Mouse (Mus musculus): Measurements from ENCODE around the gene Prdx2. TPM values are rescaled to one million over a fixed set of nuclear protein-coding genes. Genes with fewer than 3 reads are reported as not detected.

The Prdx2 gene
- polyA plus RNA-seq, 1 experiment = 183 TPM

DNA sequence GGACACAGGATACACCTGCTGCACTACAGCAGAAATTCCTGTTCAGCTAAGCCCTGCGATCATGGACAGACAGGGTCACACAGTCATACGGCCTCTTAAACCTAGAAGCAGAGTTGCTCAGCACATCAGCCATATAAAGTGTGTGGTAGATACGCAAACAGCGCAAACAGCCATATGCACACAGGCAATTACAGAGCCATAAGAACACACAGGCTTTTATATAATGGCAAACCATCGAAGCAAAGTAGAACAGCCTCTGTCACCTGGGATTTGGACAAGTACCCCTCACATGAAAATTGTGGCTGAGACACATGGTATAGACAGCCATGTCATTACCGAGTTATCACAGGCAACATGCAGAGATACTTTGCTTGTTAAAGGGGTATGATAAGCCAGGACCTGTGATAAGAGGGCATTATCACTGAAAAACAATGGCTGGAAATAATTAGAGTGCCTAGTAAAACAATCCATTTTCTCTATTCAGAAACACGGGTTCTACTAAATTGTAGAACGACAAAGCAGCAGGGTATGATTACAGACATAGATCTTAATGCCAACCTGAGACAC, 17.1 kb downstream of the Prdx2 start:
- Histone ChIP-seq H3K4me3 (ENCODE audit: control insufficient read depth, insufficient read depth, low read length) (peak overlapping the region; percentile 58), H3K27ac (ENCODE audit: control insufficient read depth, insufficient read depth, low read length) (peak overlapping the region; percentile 33), H3K4me1 (replicated peaks; ENCODE audit: control insufficient read depth, insufficient read depth, low read length) (peaks cover 39% of the 10 kb centered on the region), H3K27me3 (ENCODE audit: control insufficient read depth, insufficient read depth, low read length) (no peaks in the 10 kb centered on the region), H3K36me3 (ENCODE audit: control insufficient read depth, insufficient read depth, low read length) (no peaks in the 10 kb centered on the region)
- DNase-seq = no peak
- TF ChIP-seq CTCF (IDR thresholded peaks at IDR 0.05; ENCODE audit: borderline replicate concordance, control insufficient read depth, extremely low read depth, insufficient read depth, low read length, poor library complexity) (no peak), POLR2A (IDR thresholded peaks at IDR 0.05; ENCODE audit: control insufficient read depth, extremely low read depth, insufficient read depth, low read length, poor library complexity) (no peak)
- 48% methylated on average over 8 of the region's 8 CpGs for WGBS

DNA sequence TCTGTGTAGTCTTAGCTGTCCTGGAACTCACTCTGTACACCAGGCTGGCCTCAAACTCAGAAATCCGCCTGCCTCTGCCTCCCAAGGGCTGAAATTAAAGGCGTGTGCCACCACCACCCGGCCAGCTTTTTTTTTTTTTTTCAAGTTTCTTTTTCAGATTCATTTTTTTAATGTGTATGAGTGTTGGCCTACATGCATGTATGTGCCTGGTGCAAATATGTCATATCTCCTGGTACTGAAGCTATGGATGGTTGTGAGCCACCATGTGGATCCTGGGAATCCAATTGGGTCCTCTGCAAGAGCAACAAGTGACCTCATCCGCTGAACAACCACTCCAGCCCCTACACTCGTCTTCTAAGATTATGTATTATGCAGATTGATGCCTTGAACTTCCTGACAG, 18.0 kb downstream of the Prdx2 start:
- WGBS = 94% methylated on average over 5 of the region's 5 CpGs
- H3K4me1 ChIP-seq (replicated peaks; ENCODE audit: control insufficient read depth, insufficient read depth, low read length) = peaks cover 31% of the 10 kb centered on the region
- no peak for TF ChIP-seq CTCF (IDR thresholded peaks at IDR 0.05; ENCODE audit: borderline replicate concordance, control insufficient read depth, extremely low read depth, insufficient read depth, low read length, poor library complexity)
- TF ChIP-seq POLR2A (IDR thresholded peaks at IDR 0.05; ENCODE audit: control insufficient read depth, extremely low read depth, insufficient read depth, low read length, poor library complexity) = no peak
- no peak for DNase-seq
- no peaks in the 10 kb centered on the region for H3K36me3 ChIP-seq (ENCODE audit: control insufficient read depth, insufficient read depth, low read length)
- no peaks in the 10 kb centered on the region for H3K27me3 ChIP-seq (ENCODE audit: control insufficient read depth, insufficient read depth, low read length)
- no peak overlapping the region for H3K27ac ChIP-seq (ENCODE audit: control insufficient read depth, insufficient read depth, low read length)
- H3K4me3 ChIP-seq (ENCODE audit: control insufficient read depth, insufficient read depth, low read length) = no peak overlapping the region

DNA sequence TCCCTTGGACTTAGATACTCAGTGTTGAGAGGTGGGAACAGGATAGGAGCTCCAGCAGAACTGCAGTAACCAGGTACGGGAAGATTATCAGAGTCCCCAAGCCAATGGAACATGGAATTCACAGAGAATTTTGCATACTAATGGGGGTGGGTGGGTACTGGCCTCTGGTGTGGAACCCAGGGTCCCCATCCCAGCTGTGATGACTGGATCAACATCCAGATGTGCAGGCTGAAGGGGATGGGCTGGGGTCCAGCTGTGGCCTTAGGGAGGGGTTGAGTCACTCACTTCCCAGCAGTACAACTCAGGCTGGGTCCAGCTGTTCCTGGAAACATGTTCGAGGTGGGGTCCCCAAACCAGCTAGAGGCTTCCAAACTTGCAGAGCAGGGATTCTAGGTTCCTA, 18.5 kb downstream of the Prdx2 start:
- TF ChIP-seq CTCF (IDR thresholded peaks at IDR 0.05; ENCODE audit: borderline replicate concordance, control insufficient read depth, extremely low read depth, insufficient read depth, low read length, poor library complexity) = no peak
- TF ChIP-seq POLR2A (IDR thresholded peaks at IDR 0.05; ENCODE audit: control insufficient read depth, extremely low read depth, insufficient read depth, low read length, poor library complexity) = no peak
- Histone ChIP-seq H3K36me3 (ENCODE audit: control insufficient read depth, insufficient read depth, low read length) (no peaks in the 10 kb centered on the region), H3K27ac (ENCODE audit: control insufficient read depth, insufficient read depth, low read length) (no peak overlapping the region), H3K4me3 (ENCODE audit: control insufficient read depth, insufficient read depth, low read length) (no peak overlapping the region), H3K27me3 (ENCODE audit: control insufficient read depth, insufficient read depth, low read length) (no peaks in the 10 kb centered on the region), H3K4me1 (replicated peaks; ENCODE audit: control insufficient read depth, insufficient read depth, low read length) (peaks cover 26% of the 10 kb centered on the region)
- WGBS = 96% methylated on average over 2 of the region's 2 CpGs
- DNase-seq = no peak

DNA sequence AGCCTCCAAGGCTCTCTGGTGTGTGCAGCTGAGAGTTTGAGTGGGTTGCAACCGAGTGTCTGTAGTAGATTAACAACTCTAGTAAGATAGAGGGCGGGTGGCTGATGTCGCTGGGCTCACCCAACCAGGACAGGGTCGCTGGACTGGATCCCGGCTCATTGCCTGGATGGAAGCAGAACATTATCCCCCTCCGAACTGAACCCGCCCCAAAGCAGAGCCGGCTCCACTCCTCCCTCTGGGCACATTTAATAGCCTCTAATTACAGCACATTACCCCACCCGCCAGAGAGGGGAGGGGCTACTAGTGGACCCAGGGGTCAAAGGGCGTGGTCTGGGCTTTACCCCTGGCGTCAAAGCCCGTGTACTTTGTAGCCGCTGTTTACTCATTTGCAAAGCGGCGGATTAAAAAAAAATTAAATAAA, 19.9 kb downstream of the Prdx2 start:
- no peaks in the 10 kb centered on the region for H3K27me3 ChIP-seq (ENCODE audit: control insufficient read depth, insufficient read depth, low read length)
- H3K4me1 ChIP-seq (replicated peaks; ENCODE audit: control insufficient read depth, insufficient read depth, low read length) = peaks cover 24% of the 10 kb centered on the region
- TF ChIP-seq CTCF (IDR thresholded peaks at IDR 0.05; ENCODE audit: borderline replicate concordance, control insufficient read depth, extremely low read depth, insufficient read depth, low read length, poor library complexity) (no peak), POLR2A (IDR thresholded peaks at IDR 0.05; ENCODE audit: control insufficient read depth, extremely low read depth, insufficient read depth, low read length, poor library complexity) (no peak)
- H3K4me3 ChIP-seq (ENCODE audit: control insufficient read depth, insufficient read depth, low read length) = no peak overlapping the region
- H3K36me3 ChIP-seq (ENCODE audit: control insufficient read depth, insufficient read depth, low read length) = no peaks in the 10 kb centered on the region
- WGBS = 38% methylated on average over 15 of the region's 15 CpGs
- H3K27ac ChIP-seq (ENCODE audit: control insufficient read depth, insufficient read depth, low read length) = no peak overlapping the region
- no peak for DNase-seq

DNA sequence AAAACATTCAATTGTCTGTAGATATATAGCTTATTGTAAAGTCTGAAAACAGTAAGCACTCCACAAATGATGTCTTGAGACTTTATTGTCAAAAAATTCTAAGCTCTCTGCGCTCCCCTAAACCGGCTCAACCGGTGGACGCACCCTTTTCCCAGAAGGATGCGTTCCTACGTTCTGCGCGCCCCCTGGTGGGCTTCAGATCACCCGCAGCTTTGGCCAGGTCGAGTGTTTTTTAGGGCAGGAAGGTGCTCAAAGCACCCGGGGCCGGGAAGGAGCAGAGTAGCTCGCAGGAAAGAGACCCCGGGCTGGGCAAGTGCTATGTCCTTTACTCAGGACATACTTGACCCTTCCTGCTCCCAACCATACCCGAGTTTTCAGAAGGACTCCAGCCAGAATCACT, 20.4 kb downstream of the Prdx2 start:
- DNase-seq = peak; percentile 92

DNA sequence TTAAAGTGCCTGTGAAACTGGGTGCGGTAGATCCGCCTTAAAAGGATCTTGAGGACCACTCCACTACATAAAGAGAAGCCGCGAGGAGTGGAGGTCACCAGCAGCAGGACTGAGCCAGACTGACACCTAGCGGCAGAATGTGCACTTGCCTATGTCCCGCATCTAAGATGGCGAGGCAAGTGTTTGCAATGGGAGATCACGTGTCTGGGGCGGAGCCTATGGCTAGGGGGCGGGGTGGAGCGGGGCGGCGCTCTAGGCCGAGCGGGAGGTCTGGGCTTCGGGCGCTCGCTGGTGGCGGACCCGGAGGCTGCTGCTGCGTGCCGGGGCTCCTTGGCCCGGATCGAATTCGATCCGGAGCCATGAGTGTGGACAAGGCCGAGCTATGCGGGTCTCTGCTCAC, 21.0 kb downstream of the Prdx2 start, which contains the start of gene Hook2:
Gene Hook2, plus strand, starts transcription at position 255 of the 400 bp plus-strand sequence.
- H3K27me3 ChIP-seq (ENCODE audit: control insufficient read depth, insufficient read depth, low read length) = no peaks in the 10 kb centered on the region
- 0 out of 2 replicates have a peak within 1 kb of the TSS, but pooled peaks have one; percentile 6 for H3K27ac ChIP-seq (ENCODE audit: control insufficient read depth, insufficient read depth, low read length)
- peak; percentile 96 for DNase-seq
- H3K36me3 ChIP-seq (ENCODE audit: control insufficient read depth, insufficient read depth, low read length) = no peaks in the 10 kb centered on the region
- H3K4me3 ChIP-seq (ENCODE audit: control insufficient read depth, insufficient read depth, low read length) = peak within 1 kb of the TSS; percentile 52
- WGBS = under 1% methylated on average over 28 of the region's 28 CpGs
- H3K4me1 ChIP-seq (replicated peaks; ENCODE audit: control insufficient read depth, insufficient read depth, low read length) = peaks cover 14% of the 10 kb centered on the region
- TF ChIP-seq POLR2A (IDR thresholded peaks at IDR 0.05; ENCODE audit: control insufficient read depth, extremely low read depth, insufficient read depth, low read length, poor library complexity) = no peak; the same call in 1 of the 2 replicates
- TF ChIP-seq CTCF (IDR thresholded peaks at IDR 0.05; ENCODE audit: borderline replicate concordance, control insufficient read depth, extremely low read depth, insufficient read depth, low read length, poor library complexity) = peak; percentile 81

More for the DNA sequence above, 20.4 kb downstream of the Prdx2 start:
- Histone ChIP-seq H3K27ac (ENCODE audit: control insufficient read depth, insufficient read depth, low read length) (0 out of 2 replicates have a peak overlapping the region, but pooled peaks have one; percentile 6), H3K4me1 (replicated peaks; ENCODE audit: control insufficient read depth, insufficient read depth, low read length) (peaks cover 19% of the 10 kb centered on the region), H3K27me3 (ENCODE audit: control insufficient read depth, insufficient read depth, low read length) (no peaks in the 10 kb centered on the region), H3K36me3 (ENCODE audit: control insufficient read depth, insufficient read depth, low read length) (no peaks in the 10 kb centered on the region), H3K4me3 (ENCODE audit: control insufficient read depth, insufficient read depth, low read length) (peak overlapping the region; percentile 33)
- TF ChIP-seq CTCF (IDR thresholded peaks at IDR 0.05; ENCODE audit: borderline replicate concordance, control insufficient read depth, extremely low read depth, insufficient read depth, low read length, poor library complexity) (peak; percentile 97), POLR2A (IDR thresholded peaks at IDR 0.05; ENCODE audit: control insufficient read depth, extremely low read depth, insufficient read depth, low read length, poor library complexity) (no peak)
- WGBS = 0% methylated on average over 15 of the region's 15 CpGs

Measured in thymus, adult 2 months (tissue).